Mouse (Mus musculus): Measurements from ENCODE around the gene Cflar.
A peak's percentile ranks its signal among the peaks of the same experiment; 100 is the strongest.
"Not testable (repeated sequence)": the region's sequence is repeated elsewhere in the genome, so short reads cannot be mapped to it uniquely, and the experiment has no call there.

Cflar gene

DNA sequence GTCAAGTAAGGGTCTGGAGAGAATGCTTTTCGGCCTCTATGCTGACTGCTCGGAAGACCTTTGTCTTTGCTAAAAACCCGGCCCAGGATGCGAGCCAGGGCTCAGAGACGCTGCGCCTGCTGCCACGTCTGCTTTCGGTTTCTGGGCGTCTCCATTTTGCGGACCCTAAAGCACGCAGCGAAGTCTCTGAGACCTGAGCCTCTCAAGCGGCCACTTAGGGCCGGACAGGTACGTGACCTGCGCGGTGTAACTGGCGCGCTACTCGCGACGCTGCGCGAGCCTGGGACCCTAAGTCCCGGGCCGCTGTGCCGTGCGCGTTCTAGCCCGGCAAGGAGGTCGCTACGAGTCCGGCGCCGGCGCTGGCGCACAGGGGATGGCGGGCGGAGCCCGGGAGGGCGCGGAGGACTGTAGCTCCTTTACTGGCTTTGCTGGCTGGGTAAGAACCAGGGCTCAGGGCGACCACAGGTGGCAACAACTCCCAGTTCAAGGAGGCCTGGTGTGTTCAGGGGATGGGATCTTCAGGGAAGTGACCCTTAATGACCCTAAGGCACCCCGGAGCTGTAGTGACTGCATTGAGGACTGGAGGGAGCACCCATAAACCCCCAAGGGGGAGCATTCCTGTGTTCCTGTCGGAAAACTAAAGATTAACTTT, at the start of gene Cflar:
Gene Cflar (plus strand): TSS at position 144 of the 652 bp plus-strand sequence.
- DNase-seq (ENCODE audit: low spot score) = peak; percentile 75

DNA sequence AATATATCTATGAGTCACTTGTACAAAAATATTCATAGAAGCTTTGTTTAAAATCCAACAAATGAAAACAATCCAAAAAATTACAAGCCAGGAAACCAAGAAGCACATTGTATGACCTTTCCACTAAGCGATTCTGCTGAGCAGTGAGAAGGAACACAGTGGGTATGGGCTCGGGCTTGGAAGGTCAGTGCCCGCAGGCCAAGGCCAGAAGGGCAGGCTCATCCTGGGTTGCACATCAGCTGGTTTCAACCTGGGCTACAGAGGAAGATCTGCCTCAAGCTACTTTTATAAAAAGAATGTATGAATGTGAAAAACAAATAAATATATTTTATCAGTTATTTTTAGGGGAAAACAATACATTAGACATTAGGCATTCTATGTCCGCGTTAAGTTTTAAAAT, 48.6 kb upstream of the Cflar start:
- DNase-seq (ENCODE audit: low spot score) = not testable (repeated sequence)

- DNase-seq (ENCODE audit: low spot score) = not testable (repeated sequence)
These were observed 47.9 kb upstream of the Cflar start for GRCm38 (mm10) chr1:58663365-58663764.

DNA sequence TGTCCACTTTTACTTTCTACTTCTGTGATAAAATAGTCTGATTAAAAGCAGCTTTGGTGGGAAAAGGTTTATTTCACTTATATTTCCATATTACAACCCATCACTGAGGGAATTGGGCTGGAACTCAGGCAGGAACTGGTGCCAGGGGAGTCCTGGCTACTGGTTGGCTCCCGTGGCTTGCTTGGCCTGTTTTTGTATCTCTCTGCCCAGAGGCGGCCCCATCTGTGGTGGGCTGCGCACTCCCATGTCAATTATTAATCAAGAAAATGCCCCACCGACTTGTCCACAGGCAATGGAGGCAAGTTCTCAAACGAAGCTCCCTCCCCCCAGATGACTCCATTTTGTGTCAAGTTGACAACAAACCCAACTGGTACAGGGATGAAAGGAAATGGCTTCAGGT, 43.1 kb upstream of the Cflar start:
- DNase-seq (ENCODE audit: low spot score) = no peak

GRCm38 (mm10) chr1:58669635-58670034, 41.7 kb upstream of the Cflar start:
- DNase-seq (ENCODE audit: low spot score) = not testable (repeated sequence)

DNA sequence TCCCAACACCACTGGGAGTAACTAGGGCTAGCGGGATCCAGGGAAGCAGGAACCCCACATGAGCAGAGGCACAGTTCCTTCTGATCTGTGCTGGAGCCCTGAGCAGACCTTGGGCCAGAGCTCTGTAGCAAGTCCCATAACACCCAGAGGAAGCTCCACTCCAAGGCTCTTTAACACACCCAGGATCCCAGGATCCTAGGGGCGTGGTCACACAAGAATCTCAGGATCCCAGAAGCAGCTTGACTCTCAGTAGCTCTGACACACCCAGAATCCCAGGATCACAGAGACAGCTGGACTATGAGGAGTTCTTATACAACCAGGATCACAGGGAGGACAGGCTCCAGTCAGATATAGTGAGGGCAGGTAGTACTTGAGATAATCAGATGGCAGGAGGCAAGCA, 39.2 kb upstream of the Cflar start:
- no peak for DNase-seq (ENCODE audit: low spot score)

- DNase-seq (ENCODE audit: low spot score) = no peak
These were observed 36.3 kb upstream of the Cflar start for GRCm38 (mm10) chr1:58675011-58675410.

DNA sequence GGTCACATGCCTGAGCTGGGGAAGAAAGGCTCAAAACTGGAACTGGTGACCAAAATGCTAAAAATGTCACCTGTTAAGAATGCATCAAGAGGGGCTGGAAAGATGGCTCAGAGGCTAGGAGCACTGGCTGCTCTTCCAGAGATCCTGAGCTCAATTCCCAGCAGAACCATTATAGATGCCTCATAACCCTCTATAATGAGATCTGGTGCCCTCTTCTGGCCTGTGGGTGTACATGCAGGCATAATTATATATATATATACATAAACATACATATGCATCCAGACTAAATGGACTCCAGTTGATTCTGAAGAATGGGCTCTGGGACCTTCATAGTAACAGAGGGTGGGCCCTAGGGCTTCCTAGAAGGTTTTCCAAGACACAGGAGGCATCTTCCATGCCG, 33.7 kb upstream of the Cflar start:
- peak; percentile 73 for DNase-seq (ENCODE audit: low spot score)

DNA sequence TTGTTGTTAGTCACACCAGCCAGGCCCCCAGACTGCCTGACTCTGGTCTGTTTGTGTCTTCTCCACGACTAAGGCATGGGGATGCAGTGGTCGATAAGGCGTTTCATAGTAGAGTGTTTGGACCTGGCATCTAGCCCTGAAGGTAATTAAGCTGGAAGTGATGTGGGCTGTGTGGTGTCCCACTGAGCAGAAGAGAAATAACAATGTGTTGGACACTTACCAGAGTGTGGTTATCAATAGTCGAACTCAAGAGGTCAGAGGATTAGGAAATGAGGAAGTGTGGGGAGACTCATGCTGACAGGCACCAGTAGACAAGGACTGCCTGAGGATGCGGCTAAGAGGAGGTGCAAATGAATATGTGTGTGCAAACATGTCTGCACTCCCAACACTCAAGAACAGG, 32.9 kb upstream of the Cflar start:
- DNase-seq (ENCODE audit: low spot score) = not testable (repeated sequence)

- no peak for DNase-seq (ENCODE audit: low spot score)
These were observed 21.9 kb upstream of the Cflar start for GRCm38 (mm10) chr1:58689426-58689825.

DNA sequence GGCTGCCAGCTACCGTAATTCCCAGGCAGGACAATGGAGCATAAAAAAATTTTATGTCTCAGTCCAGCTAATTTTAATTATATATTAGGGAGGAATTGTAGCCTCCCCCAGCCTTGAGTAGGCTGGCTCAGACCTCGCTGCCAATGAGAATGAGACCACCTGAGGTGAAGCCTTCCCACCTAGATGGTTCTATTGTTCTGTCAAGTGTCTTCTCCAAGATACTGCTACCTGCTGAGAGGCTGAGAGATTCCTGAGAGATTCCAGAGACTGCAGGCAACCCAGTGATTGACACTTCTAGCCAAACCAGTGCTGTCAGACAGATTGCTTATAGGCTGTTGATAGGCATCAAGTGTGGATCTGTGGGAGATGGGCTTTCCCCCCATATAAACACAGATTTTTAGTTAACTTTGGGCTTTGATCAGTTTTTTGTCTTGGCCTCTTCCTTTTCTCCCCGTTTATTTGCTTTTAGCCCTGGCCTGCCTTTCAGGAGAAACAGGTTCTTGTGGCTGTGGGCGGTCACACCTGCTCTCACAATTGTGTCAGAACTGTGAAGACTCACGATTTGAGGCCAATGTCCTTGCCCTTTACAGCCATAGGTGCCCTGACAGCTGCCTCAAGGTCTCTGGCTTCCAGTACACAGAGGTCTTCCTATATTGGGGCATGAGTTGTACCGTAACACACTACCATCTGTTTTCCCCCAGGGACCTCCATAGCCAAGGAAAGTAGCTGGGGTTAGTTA, 21.1 kb upstream of the Cflar start:
- no peak for DNase-seq (ENCODE audit: low spot score)

- DNase-seq (ENCODE audit: low spot score) = not testable (repeated sequence)
These were observed 20.3 kb upstream of the Cflar start for GRCm38 (mm10) chr1:58690834-58691488.

DNA sequence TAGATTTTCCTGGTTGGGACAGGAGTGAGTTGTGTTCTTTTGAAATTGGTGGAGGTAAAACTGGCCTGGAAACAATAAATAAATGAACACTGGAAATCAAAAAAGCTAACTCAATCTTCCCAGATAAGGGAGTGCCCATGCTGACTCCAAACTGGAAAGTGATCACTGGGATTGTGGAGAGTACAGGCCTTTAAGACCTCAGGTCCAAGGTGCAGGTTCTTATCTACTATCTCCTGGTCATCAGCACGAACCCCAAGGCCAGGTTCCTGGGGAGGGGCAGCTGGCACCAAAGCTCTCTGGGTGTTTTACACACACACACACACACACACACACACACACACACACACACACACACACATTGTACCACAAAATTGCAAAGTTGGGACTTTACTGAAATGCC, 19.6 kb upstream of the Cflar start:
- not testable (repeated sequence) for DNase-seq (ENCODE audit: low spot score)

GRCm38 (mm10) chr1:58693696-58694095, 17.6 kb upstream of the Cflar start:
- DNase-seq (ENCODE audit: low spot score) = no peak

DNA sequence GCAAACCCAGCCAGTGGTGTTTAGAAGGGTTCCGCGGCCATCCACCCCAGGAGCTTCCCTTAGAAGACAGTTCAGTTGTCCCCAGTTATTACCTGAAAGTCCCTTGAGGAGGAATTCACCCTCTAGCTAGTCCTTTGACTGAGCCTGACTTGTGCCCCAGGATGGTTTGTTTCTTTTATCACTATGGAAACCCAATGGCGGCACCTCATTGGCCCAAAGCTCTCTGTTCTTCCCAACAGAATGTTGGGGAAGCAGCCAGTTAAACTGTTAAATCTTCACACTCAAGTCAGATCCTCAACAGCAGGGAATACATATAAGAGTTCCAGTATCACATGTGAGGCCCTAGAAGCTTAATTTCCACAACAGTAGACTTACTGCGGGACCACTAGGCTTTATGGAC, 15.5 kb upstream of the Cflar start, which contains the start of gene Als2cr12:
Gene Als2cr12 (minus strand): TSS at position 180 of the 400 bp plus-strand sequence.
- not testable (repeated sequence) for DNase-seq (ENCODE audit: low spot score)

- DNase-seq (ENCODE audit: low spot score) = peak; percentile 23
These were observed 13.7 kb upstream of the Cflar start for GRCm38 (mm10) chr1:58697607-58698006.

GRCm38 (mm10) chr1:58698781-58699180, 12.5 kb upstream of the Cflar start:
- DNase-seq (ENCODE audit: low spot score) = no peak

DNA sequence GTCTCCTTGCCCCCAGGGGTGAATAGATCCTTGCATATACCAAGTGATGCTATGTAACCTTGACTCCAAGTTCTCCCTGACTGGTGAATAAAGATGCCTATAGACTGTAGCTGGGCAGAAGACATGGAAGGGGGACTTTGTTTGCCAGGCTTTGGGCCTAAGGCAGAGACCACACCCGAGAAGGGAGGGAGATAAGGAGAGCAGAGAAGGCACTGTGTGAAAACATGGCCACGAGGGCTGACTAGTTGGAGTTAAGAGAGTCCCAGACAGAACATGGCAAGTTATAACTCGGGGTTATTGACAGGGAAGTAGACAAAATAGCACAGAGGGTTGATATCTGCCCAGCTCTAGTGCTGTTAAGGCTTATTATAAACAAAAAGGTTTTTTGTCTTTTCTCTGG, 11.3 kb upstream of the Cflar start:
- no peak for DNase-seq (ENCODE audit: low spot score)

GRCm38 (mm10) chr1:58700580-58701162, 10.6 kb upstream of the Cflar start:
- not testable (repeated sequence) for DNase-seq (ENCODE audit: low spot score)

- not testable (repeated sequence) for DNase-seq (ENCODE audit: low spot score)
These were observed 1.3 kb upstream of the Cflar start for GRCm38 (mm10) chr1:58710043-58710442.

DNA sequence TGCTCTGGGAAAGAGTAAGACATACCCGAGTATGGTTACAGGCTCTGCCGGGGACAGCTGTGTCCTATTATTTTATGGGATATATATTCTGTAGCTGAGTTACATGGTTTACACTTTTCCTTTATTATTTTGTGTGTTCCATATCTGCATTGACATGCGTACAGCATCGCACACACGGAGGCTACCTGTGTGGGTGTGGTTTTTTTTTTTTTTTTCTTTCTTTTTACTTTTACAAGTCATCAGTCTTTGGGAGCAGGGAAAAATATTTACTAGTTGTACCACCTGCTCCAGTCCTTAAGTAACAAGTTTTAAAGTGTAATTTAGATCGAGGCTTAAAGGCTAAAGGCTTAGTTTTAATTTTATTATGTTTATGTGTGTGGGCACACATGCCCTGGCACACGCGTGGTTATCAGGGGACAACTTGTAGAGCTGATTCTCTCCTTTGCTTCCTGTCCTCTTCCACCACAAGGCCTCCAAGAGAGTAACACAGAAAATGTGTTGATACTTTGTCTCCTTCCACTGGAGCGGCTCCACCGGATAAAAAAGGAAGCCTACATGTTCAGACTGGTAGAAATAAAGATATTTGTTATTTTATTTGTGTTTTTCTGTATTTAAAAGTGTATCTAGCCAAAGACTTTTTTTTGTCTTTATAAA, 470 bp upstream of the Cflar start:
- DNase-seq (ENCODE audit: low spot score) = peak; percentile 7

Measured in embryo, embryonic 10.5 days (tissue).